Mouse (Mus musculus): ENCODE results near the gene Tmbim1. TPM values are rescaled to one million over a fixed set of nuclear protein-coding genes. Genes with fewer than 3 reads are reported as not detected.
A peak's percentile ranks its signal among the peaks of the same experiment; 100 is the strongest.

The Tmbim1 gene
- polyA plus RNA-seq, 1 experiment from 2014 or later = 8.6 TPM

- Histone ChIP-seq H3K27ac (no peak overlapping the region), H3K9me3 (no peaks in the 10 kb centered on the region), H3K27me3 (peaks cover 27% of the 10 kb centered on the region), H3K4me1 (replicated peaks) (peaks cover 33% of the 10 kb centered on the region), H3K4me3 (no peak overlapping the region), H3K36me3 (peaks cover 8% of the 10 kb centered on the region), H3K9ac (no peak overlapping the region), H3K4me2 (no peak overlapping the region)
- ATAC-seq (ENCODE audit: low FRiP score) = no peak
- WGBS = 83% methylated on average over 6 of the region's 6 CpGs
Measured at GRCm38 (mm10) chr1:74300347-74301110, 4.9 kb downstream of the Tmbim1 start.

GRCm38 (mm10) chr1:74298996-74299395, 6.4 kb downstream of the Tmbim1 start:
- Histone ChIP-seq H3K27ac (no peak overlapping the region), H3K27me3 (peaks cover 18% of the 10 kb centered on the region), H3K4me3 (no peak overlapping the region), H3K4me2 (no peak overlapping the region), H3K9ac (no peak overlapping the region), H3K4me1 (replicated peaks) (peaks cover 38% of the 10 kb centered on the region), H3K9me3 (no peaks in the 10 kb centered on the region), H3K36me3 (peaks cover 12% of the 10 kb centered on the region)
- 71% methylated on average over 5 of the region's 5 CpGs for WGBS
- no peak for ATAC-seq (ENCODE audit: low FRiP score)

- 91% methylated on average over 5 of the region's 5 CpGs for WGBS
- no peak for ATAC-seq (ENCODE audit: low FRiP score)
- H3K27ac ChIP-seq = no peak overlapping the region
- no peak overlapping the region for H3K4me2 ChIP-seq
- H3K9ac ChIP-seq = peak overlapping the region; percentile 46
- peaks cover 16% of the 10 kb centered on the region for H3K36me3 ChIP-seq
- H3K4me1 ChIP-seq (replicated peaks) = peaks cover 31% of the 10 kb centered on the region
- no peaks in the 10 kb centered on the region for H3K9me3 ChIP-seq
- H3K4me3 ChIP-seq = no peak overlapping the region
- peaks cover 10% of the 10 kb centered on the region for H3K27me3 ChIP-seq
Measured at GRCm38 (mm10) chr1:74298157-74298750, 7.2 kb downstream of the Tmbim1 start.

- no peak overlapping the region for H3K4me2 ChIP-seq
- H3K4me1 ChIP-seq (replicated peaks) = peaks cover 28% of the 10 kb centered on the region
- no peak overlapping the region for H3K4me3 ChIP-seq
- no peaks in the 10 kb centered on the region for H3K9me3 ChIP-seq
- 67% methylated on average over 3 of the region's 3 CpGs for WGBS
- H3K27me3 ChIP-seq = peaks cover 2% of the 10 kb centered on the region; the same call in 1 of the 2 replicates
- no peak overlapping the region for H3K27ac ChIP-seq
- H3K36me3 ChIP-seq = peaks cover 26% of the 10 kb centered on the region
- no peak for ATAC-seq (ENCODE audit: low FRiP score)
- peak overlapping the region; percentile 39; the same call in 1 of the 2 replicates for H3K9ac ChIP-seq
Measured at GRCm38 (mm10) chr1:74297269-74297668, 8.2 kb downstream of the Tmbim1 start.

- H3K9me3 ChIP-seq = no peaks in the 10 kb centered on the region
- 61% methylated on average over 6 of the region's 6 CpGs for WGBS
- peaks cover 28% of the 10 kb centered on the region for H3K4me1 ChIP-seq (replicated peaks)
- H3K27ac ChIP-seq = peak overlapping the region; percentile 86
- no peak for ATAC-seq (ENCODE audit: low FRiP score)
- no peak overlapping the region for H3K4me3 ChIP-seq
- H3K27me3 ChIP-seq = no peaks in the 10 kb centered on the region
- peaks cover 34% of the 10 kb centered on the region for H3K36me3 ChIP-seq
- H3K4me2 ChIP-seq = 0 out of 2 replicates have a peak overlapping the region, but pooled peaks have one; percentile 3
- H3K9ac ChIP-seq = peak overlapping the region; percentile 53; the same call in 1 of the 2 replicates
Measured at GRCm38 (mm10) chr1:74296477-74296876, 8.9 kb downstream of the Tmbim1 start.

- Histone ChIP-seq H3K27me3 (no peaks in the 10 kb centered on the region), H3K4me2 (peak overlapping the region; percentile 16; the same call in 1 of the 2 replicates), H3K9ac (peak overlapping the region; percentile 53), H3K36me3 (peaks cover 42% of the 10 kb centered on the region), H3K27ac (peak overlapping the region; percentile 86), H3K4me1 (replicated peaks) (peaks cover 30% of the 10 kb centered on the region), H3K4me3 (no peak overlapping the region), H3K9me3 (no peaks in the 10 kb centered on the region)
- 27% methylated on average over 9 of the region's 9 CpGs for WGBS
- ATAC-seq (ENCODE audit: low FRiP score) = peak; percentile 89
Measured at GRCm38 (mm10) chr1:74295456-74296171, 9.8 kb downstream of the Tmbim1 start.

- Histone ChIP-seq H3K9ac (peak overlapping the region; percentile 53; the same call in 1 of the 2 replicates), H3K27ac (peak overlapping the region; percentile 86), H3K4me3 (no peak overlapping the region), H3K27me3 (no peaks in the 10 kb centered on the region), H3K4me2 (no peak overlapping the region), H3K9me3 (no peaks in the 10 kb centered on the region), H3K36me3 (peaks cover 49% of the 10 kb centered on the region), H3K4me1 (replicated peaks) (peaks cover 37% of the 10 kb centered on the region)
- WGBS = 95% methylated on average over 6 of the region's 6 CpGs
- ATAC-seq (ENCODE audit: low FRiP score) = peak; percentile 4; the same call in 1 of the 2 replicates
Measured at GRCm38 (mm10) chr1:74294733-74295455, 10.5 kb downstream of the Tmbim1 start.

GRCm38 (mm10) chr1:74294090-74294643, 11.3 kb downstream of the Tmbim1 start:
- Histone ChIP-seq H3K27me3 (no peaks in the 10 kb centered on the region), H3K4me1 (replicated peaks) (peaks cover 43% of the 10 kb centered on the region), H3K27ac (no peak overlapping the region), H3K36me3 (peaks cover 56% of the 10 kb centered on the region), H3K9ac (no peak overlapping the region), H3K4me3 (no peak overlapping the region), H3K9me3 (no peaks in the 10 kb centered on the region), H3K4me2 (no peak overlapping the region)
- no peak for ATAC-seq (ENCODE audit: low FRiP score)
- WGBS = 97% methylated on average over 3 of the region's 3 CpGs

GRCm38 (mm10) chr1:74293306-74293960, 12.0 kb downstream of the Tmbim1 start:
- 86% methylated on average over 8 of the region's 8 CpGs for WGBS
- no peak overlapping the region for H3K4me3 ChIP-seq
- no peak for ATAC-seq (ENCODE audit: low FRiP score)
- H3K9ac ChIP-seq = no peak overlapping the region
- H3K4me1 ChIP-seq (replicated peaks) = peaks cover 43% of the 10 kb centered on the region
- H3K27me3 ChIP-seq = no peaks in the 10 kb centered on the region
- peaks cover 60% of the 10 kb centered on the region for H3K36me3 ChIP-seq
- no peak overlapping the region for H3K27ac ChIP-seq
- H3K9me3 ChIP-seq = no peaks in the 10 kb centered on the region
- no peak overlapping the region for H3K4me2 ChIP-seq

GRCm38 (mm10) chr1:74292331-74293020, 12.9 kb downstream of the Tmbim1 start:
- Histone ChIP-seq H3K4me3 (no peak overlapping the region), H3K4me2 (no peak overlapping the region), H3K9me3 (no peaks in the 10 kb centered on the region), H3K27me3 (no peaks in the 10 kb centered on the region), H3K36me3 (peaks cover 59% of the 10 kb centered on the region), H3K4me1 (replicated peaks) (peaks cover 43% of the 10 kb centered on the region), H3K27ac (no peak overlapping the region), H3K9ac (no peak overlapping the region)
- ATAC-seq (ENCODE audit: low FRiP score) = no peak
- 88% methylated on average over 11 of the region's 11 CpGs for WGBS

- Histone ChIP-seq H3K9ac (no peak overlapping the region), H3K27ac (no peak overlapping the region), H3K36me3 (peaks cover 52% of the 10 kb centered on the region), H3K9me3 (no peaks in the 10 kb centered on the region), H3K27me3 (no peaks in the 10 kb centered on the region), H3K4me1 (replicated peaks) (peaks cover 34% of the 10 kb centered on the region), H3K4me3 (no peak overlapping the region), H3K4me2 (no peak overlapping the region)
- no peak for ATAC-seq (ENCODE audit: low FRiP score)
- WGBS = 93% methylated on average over 5 of the region's 5 CpGs
Measured at GRCm38 (mm10) chr1:74290141-74290540, 15.3 kb downstream of the Tmbim1 start.

All from hindbrain, embryonic 13.5 days (tissue).